Mouse (Mus musculus): Measurements from ENCODE around the gene Unc5a. TPM values are rescaled to one million over a fixed set of nuclear protein-coding genes. Genes with fewer than 3 reads are reported as not detected.

Gene Unc5a
- 7.2 and 7.5 TPM in 2 replicates for polyA plus RNA-seq (2015; fragmentation: Nextera tagmentation; extraction: Ambion mirVana)

DNA sequence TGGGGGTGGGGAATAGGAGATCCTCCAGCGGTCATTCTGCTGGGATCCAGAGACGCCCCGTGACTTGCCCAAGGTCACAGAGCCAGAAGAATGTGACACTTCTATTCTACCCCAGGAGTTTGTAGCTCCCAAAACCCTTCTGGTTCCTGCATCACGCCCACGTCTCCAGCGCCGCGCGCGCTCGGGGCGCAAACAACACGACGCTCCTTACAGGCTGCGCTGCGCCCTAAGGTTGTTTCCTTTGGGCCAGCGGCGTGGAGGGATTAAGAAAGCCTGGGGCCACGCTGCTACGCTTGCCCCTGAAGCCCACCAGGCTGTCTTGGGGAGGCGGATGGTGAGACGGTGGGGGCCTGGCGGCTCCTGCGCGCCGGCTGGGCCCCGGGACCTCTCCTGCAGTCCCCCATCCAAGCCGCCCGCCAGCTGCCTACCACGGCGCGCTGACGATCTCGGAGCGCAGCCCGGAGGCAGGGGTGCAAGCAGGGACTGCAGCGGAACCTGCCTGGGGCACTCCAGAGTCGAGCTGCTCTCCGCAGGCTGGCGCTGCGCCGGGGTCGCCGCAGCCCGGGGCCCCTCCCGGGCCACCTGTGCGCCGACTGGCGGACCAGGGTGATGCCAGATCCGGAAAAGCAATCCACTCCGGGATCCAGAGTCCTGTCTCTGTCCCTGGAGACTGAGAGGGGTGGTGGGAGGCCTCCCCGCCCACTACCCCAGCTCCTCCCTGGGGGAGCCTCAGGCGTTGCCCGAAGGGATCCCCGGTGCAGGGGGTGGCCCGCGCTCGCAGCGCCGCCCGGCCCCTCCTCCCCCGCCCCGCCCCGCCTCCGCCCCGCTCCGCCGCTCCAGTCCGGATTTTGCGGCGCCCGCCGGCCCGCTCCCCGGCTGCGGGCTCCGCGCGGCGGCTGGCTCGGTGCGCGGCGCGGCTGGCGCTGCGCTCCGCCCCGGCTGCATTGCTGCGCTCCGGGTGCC lies at the start of gene Unc5a:
TSS of gene Unc5a (plus strand) at position 881 of the 963 bp plus-strand sequence.
- peak within 1 kb of the TSS; percentile 87 for H3K27ac ChIP-seq
- no peaks in the 10 kb centered on the region for H3K9me3 ChIP-seq (replicated peaks)
- H3K36me3 ChIP-seq (ENCODE audit: poor library complexity, severe bottlenecking): no peaks in the 10 kb centered on the region
- peak within 1 kb of the TSS; percentile 70 for H3K4me3 ChIP-seq
- WGBS: under 1% methylated on average over 57 of the region's 91 CpGs
- peak; percentile 85 for ATAC-seq
- H3K27me3 ChIP-seq: peaks cover 78% of the 10 kb centered on the region
- H3K4me1 ChIP-seq: peaks cover 61% of the 10 kb centered on the region
- H3K9ac ChIP-seq: peak within 1 kb of the TSS; percentile 86
- H3K4me2 ChIP-seq: peak within 1 kb of the TSS; percentile 99

DNA sequence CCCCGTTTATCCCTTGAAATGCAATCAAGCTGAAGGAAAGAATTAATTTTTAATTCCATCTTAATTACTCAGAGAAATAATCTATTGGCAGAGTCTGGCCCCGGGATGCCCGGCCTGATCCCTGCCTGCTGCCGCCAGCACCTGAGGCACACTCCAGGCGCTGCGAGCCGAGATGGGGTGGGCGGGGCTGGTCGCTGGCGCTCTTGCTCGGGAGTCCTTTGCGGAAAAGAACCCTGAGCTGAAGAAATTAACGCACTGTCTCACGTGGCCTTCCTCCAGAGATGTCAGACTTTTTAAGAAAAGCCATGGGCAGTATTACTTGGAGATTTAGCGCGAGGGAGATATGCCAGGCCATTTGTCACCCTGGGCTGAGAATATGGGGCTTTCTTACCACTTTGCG lies 37.2 kb upstream of the Unc5a start:
- 0 out of 2 replicates have a peak, but pooled peaks have one; percentile 43 for ATAC-seq
- peaks cover 22% of the 10 kb centered on the region for H3K4me1 ChIP-seq
- H3K36me3 ChIP-seq (ENCODE audit: poor library complexity, severe bottlenecking): no peaks in the 10 kb centered on the region
- H3K4me3 ChIP-seq: peak overlapping the region; percentile 10; the same call in 1 of the 2 replicates
- H3K9ac ChIP-seq: 0 out of 2 replicates have a peak overlapping the region, but pooled peaks have one; percentile 37
- H3K9me3 ChIP-seq (replicated peaks): no peaks in the 10 kb centered on the region
- 2% methylated on average over 17 of the region's 17 CpGs for WGBS
- H3K27me3 ChIP-seq: peaks cover 25% of the 10 kb centered on the region
- no peak overlapping the region for H3K27ac ChIP-seq
- peak overlapping the region; percentile 46 for H3K4me2 ChIP-seq

DNA sequence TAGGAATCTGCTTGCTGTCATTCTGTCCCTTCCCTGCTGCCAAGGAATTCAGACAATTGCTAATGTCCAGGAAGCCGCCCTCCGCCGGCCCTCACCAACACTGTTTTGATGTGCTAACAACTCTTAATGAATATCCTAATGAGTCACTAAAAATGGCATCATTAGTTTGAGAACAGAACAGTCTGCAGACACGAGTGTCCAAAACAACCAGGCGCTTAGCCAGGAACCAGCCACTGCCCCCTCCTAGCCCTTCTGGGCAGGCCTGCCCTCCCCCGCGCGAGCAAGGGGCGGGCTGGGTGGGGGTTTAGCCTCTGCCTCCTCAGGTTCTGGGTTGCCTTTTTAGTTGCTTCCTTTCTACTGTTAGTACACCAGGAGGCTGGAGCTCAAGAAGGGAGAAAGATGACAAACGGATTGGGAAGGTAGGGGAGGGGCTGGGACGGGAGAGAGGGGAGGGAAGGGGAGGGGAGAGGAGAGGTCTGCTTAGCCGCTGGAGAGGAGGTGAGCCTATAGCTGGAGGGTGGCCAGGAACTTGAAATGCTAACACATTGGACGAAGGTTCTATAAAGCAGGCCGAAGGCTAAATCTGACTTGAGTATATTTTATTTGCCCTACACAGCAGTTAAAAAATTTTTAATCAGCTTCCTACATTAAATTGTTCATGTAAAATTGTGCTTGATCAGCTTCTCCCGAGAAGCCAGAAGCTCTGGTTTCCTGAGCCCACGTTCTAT lies 36.2 kb upstream of the Unc5a start:
- no peak overlapping the region; the same call in 1 of the 2 replicates for H3K9ac ChIP-seq
- no peak overlapping the region for H3K4me3 ChIP-seq
- H3K27ac ChIP-seq: no peak overlapping the region; the same call in 1 of the 2 replicates
- no peak for ATAC-seq
- H3K36me3 ChIP-seq (ENCODE audit: poor library complexity, severe bottlenecking): no peaks in the 10 kb centered on the region
- WGBS: 18% methylated on average over 16 of the region's 16 CpGs
- H3K9me3 ChIP-seq (replicated peaks): no peaks in the 10 kb centered on the region
- peaks cover 21% of the 10 kb centered on the region for H3K27me3 ChIP-seq
- H3K4me1 ChIP-seq: peaks cover 18% of the 10 kb centered on the region
- peak overlapping the region; percentile 30 for H3K4me2 ChIP-seq

DNA sequence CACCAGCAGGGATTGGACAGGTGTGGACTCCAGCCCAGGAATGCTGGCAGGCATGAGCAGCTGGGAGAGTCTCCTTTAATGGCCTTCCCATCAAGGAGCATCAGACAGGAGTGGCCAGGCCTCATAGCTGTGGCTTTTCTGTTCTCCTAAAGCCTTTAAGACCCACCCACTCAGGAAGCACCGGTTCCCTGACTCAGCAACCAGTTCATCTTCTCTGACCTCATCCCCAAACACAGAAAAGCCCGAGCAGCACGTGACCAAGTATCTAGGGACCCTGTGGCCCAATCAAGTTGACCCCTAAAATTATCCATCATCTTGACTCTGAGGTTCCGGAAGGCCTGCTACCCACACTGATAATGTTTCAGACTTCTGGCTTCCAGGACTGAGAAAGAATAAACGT lies 32.6 kb upstream of the Unc5a start:
- Histone ChIP-seq H3K9ac (no peak overlapping the region), H3K4me3 (no peak overlapping the region), H3K9me3 (replicated peaks) (no peaks in the 10 kb centered on the region), H3K4me1 (peaks cover 17% of the 10 kb centered on the region), H3K36me3 (ENCODE audit: poor library complexity, severe bottlenecking) (no peaks in the 10 kb centered on the region), H3K4me2 (no peak overlapping the region), H3K27me3 (peaks cover 14% of the 10 kb centered on the region), H3K27ac (no peak overlapping the region)
- 76% methylated on average over 5 of the region's 5 CpGs for WGBS
- ATAC-seq: no peak

DNA sequence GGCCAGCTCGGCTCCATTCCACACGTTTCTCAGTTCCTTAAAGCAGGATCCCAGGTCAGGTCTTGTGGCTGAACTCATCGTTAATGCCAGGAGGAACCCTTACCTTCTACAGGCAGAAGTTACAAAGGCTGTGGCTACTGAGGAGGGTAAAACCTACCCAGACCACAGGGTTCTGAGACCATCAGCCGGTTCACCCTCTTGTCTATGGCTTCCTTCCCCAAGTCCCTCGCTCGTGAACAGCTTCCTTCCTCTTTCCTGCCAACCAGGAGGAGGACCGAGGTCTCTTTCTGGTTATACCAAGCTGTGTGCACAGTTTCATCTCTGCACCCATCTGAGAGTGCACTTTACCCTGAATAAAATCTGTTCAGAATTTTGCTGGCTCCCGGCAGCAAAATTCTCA lies 30.3 kb upstream of the Unc5a start:
- WGBS: 80% methylated on average over 8 of the region's 8 CpGs
- no peaks in the 10 kb centered on the region for H3K9me3 ChIP-seq (replicated peaks)
- H3K4me2 ChIP-seq: no peak overlapping the region
- 0 out of 2 replicates have a peak, but pooled peaks cover 2% of the 10 kb centered on the region for H3K27me3 ChIP-seq
- H3K9ac ChIP-seq: no peak overlapping the region
- no peak overlapping the region for H3K4me3 ChIP-seq
- no peak for ATAC-seq
- no peak overlapping the region for H3K27ac ChIP-seq
- no peaks in the 10 kb centered on the region for H3K36me3 ChIP-seq (ENCODE audit: poor library complexity, severe bottlenecking)
- no peaks in the 10 kb centered on the region for H3K4me1 ChIP-seq

DNA sequence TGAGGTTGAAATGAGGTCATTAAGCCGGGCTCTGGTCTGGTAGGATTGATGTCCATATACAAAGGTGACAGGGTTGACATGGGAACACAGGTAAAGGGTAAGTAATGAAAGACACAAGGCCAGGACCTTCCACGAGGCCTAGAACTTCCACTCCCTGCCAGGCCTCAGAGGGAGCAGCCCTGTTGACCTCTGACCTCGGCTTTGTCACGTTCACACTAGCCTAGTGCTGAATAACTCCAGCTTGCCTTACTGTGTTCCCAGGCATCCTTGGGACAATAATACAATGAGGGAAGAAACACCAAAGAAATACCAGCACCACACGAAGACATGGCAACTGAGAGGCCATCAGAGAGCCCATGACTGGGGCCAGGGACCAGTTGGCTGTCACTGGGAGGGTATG lies 29.5 kb upstream of the Unc5a start:
- H3K36me3 ChIP-seq (ENCODE audit: poor library complexity, severe bottlenecking): no peaks in the 10 kb centered on the region
- 21% methylated on average over 5 of the region's 5 CpGs for WGBS
- no peak for ATAC-seq
- no peaks in the 10 kb centered on the region for H3K9me3 ChIP-seq (replicated peaks)
- H3K4me1 ChIP-seq: no peaks in the 10 kb centered on the region
- no peak overlapping the region for H3K9ac ChIP-seq
- no peaks in the 10 kb centered on the region for H3K27me3 ChIP-seq
- no peak overlapping the region for H3K27ac ChIP-seq
- H3K4me3 ChIP-seq: no peak overlapping the region
- H3K4me2 ChIP-seq: no peak overlapping the region

DNA sequence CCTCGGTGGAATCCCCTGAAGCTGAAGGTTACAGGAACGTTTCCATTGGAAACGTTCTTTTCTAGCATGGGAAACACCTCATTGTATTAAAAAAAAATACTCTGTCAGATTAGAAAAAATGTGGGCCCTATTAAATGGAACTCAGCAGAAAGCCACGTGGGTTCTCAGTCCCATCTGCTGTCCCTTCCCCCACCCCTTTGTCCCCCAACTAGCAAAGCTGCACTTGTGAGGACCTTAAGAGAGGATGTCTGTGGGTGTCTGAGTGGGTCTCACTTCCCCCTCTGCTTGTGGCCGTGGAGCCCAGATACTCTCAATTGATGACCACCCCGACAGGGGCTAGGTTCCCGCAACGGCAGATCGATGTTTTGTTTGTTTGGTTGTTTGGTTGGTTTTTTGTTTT lies 27.5 kb upstream of the Unc5a start:
- Histone ChIP-seq H3K36me3 (ENCODE audit: poor library complexity, severe bottlenecking) (no peaks in the 10 kb centered on the region), H3K4me2 (no peak overlapping the region), H3K4me3 (no peak overlapping the region), H3K9me3 (replicated peaks) (no peaks in the 10 kb centered on the region), H3K4me1 (no peaks in the 10 kb centered on the region), H3K27me3 (no peaks in the 10 kb centered on the region), H3K27ac (no peak overlapping the region), H3K9ac (no peak overlapping the region)
- WGBS: 73% methylated on average over 9 of the region's 9 CpGs
- ATAC-seq: no peak

DNA sequence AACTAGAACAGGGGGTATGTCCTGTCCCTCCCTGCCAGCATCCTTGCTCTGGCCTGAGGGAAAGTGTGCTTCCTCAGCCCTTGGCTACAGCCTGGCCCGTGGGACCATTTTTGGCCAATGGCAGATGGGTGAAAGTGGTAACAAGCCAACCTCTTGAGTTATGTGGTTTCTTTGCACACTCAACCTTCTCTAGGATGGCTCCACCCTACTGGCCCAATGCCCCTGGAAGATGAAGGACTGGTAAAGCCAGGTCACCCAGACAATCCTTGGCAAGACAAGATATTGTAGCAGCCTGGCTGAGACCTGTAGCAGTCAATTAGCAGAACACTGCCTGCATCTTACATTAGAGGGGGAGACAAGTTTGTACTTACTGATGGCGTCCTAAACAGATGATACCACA lies 25.5 kb upstream of the Unc5a start:
- Histone ChIP-seq H3K4me1 (no peaks in the 10 kb centered on the region), H3K27me3 (no peaks in the 10 kb centered on the region), H3K4me2 (no peak overlapping the region), H3K36me3 (ENCODE audit: poor library complexity, severe bottlenecking) (no peaks in the 10 kb centered on the region), H3K27ac (no peak overlapping the region), H3K9me3 (replicated peaks) (no peaks in the 10 kb centered on the region), H3K9ac (no peak overlapping the region), H3K4me3 (no peak overlapping the region)
- WGBS: 90% methylated on average over 2 of the region's 2 CpGs
- no peak for ATAC-seq

DNA sequence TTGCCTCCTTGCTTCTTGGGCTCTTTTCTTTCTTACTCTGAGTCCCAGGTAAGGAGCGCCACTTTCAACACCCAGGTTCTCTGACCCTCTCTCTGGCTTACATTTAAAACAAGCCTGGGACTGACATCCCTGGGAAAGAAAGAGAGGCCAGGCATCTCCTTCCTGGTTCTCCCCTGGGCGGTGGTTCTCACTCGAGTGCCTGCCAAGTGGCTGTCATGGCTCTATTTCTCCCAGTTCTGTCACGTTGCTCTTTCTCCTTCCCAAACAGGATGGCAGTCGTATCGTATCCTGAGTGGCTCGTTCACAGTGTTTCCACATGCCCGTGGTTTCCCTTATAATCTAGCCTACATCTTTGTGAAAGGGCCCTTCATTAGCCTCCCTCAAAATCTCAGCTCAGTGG lies 23.7 kb upstream of the Unc5a start:
- Histone ChIP-seq H3K36me3 (ENCODE audit: poor library complexity, severe bottlenecking) (no peaks in the 10 kb centered on the region), H3K27ac (no peak overlapping the region), H3K9me3 (replicated peaks) (no peaks in the 10 kb centered on the region), H3K4me2 (no peak overlapping the region), H3K4me1 (peaks cover 9% of the 10 kb centered on the region), H3K4me3 (no peak overlapping the region), H3K9ac (no peak overlapping the region), H3K27me3 (no peaks in the 10 kb centered on the region)
- ATAC-seq: no peak
- 68% methylated on average over 8 of the region's 8 CpGs for WGBS

DNA sequence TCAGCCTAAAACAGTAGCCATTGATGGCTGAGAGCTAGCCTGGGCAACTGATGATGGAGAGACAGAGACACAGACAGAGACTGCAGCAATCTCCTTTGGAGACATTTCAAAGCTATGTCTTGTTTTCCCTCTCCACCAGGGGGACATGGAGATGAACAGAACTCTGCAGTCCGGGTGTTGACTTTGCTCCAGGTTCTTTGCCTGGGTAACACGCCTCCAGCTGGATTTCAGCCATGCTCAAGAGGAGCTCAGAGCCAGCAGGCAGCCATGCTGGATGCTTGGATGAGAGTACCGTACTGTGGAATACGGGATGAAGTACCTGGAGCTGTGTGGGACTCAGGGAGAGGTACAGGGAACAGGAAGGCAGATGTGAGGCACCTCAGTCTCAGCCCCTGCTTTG lies 22.6 kb upstream of the Unc5a start:
- no peak overlapping the region for H3K9ac ChIP-seq
- no peaks in the 10 kb centered on the region for H3K36me3 ChIP-seq (ENCODE audit: poor library complexity, severe bottlenecking)
- H3K9me3 ChIP-seq (replicated peaks): no peaks in the 10 kb centered on the region
- no peaks in the 10 kb centered on the region for H3K27me3 ChIP-seq
- ATAC-seq: no peak
- WGBS: 59% methylated on average over 4 of the region's 4 CpGs
- H3K27ac ChIP-seq: no peak overlapping the region
- no peak overlapping the region for H3K4me3 ChIP-seq
- peaks cover 9% of the 10 kb centered on the region for H3K4me1 ChIP-seq
- H3K4me2 ChIP-seq: no peak overlapping the region

DNA sequence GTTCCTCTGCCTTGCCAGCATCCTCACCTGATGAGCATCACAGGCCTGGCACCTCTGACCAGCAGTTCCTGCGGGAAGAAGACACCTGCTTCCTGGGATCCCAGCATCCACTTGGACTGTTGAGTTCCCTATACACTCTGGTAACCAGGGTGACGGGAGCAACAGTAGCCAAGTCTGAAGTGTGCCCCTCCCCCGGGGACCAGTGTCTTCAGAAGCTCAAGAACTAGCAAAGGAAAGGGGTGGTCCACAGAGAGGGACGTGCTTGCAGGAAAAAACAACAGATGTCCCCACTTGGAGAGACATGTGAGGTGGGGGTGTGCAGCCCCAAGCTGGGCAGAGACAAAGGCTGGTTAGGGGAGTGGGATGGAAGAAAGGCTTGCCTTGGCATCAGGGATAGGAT lies 19.1 kb upstream of the Unc5a start:
- H3K27me3 ChIP-seq: no peaks in the 10 kb centered on the region
- H3K4me3 ChIP-seq: no peak overlapping the region
- H3K27ac ChIP-seq: no peak overlapping the region
- no peak overlapping the region for H3K9ac ChIP-seq
- no peaks in the 10 kb centered on the region for H3K36me3 ChIP-seq (ENCODE audit: poor library complexity, severe bottlenecking)
- ATAC-seq: peak; percentile 50; the same call in 1 of the 2 replicates
- H3K4me1 ChIP-seq: peaks cover 39% of the 10 kb centered on the region
- H3K4me2 ChIP-seq: no peak overlapping the region
- no peaks in the 10 kb centered on the region for H3K9me3 ChIP-seq (replicated peaks)
- 40% methylated on average over 4 of the region's 4 CpGs for WGBS

DNA sequence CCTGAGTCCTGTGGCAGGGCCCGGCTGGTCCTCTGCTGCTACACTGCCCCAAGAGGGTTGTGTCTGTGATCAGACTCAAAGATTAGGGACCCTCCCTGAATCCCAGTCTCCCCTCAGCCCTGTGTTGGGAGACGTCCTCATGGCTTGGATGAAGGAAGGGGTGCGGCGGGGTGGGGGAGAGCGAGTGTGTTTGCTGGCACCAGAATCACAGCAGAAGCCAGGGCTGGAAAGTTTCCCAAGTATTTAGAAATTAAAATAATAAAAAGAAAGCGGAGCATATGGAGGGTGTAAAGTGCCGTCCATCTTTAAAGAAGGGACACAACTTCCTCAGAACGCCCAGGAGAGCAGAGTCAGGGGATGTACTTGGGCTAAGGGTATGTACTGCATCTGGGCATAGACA lies 14.3 kb upstream of the Unc5a start:
- Histone ChIP-seq H3K4me3 (no peak overlapping the region), H3K27me3 (no peaks in the 10 kb centered on the region), H3K27ac (no peak overlapping the region; the same call in 1 of the 2 replicates), H3K9me3 (replicated peaks) (no peaks in the 10 kb centered on the region), H3K9ac (no peak overlapping the region), H3K4me1 (peaks cover 56% of the 10 kb centered on the region), H3K36me3 (ENCODE audit: poor library complexity, severe bottlenecking) (no peaks in the 10 kb centered on the region), H3K4me2 (no peak overlapping the region)
- ATAC-seq: no peak; the same call in 1 of the 2 replicates
- WGBS: 72% methylated on average over 8 of the region's 8 CpGs

All from forebrain, embryonic 13.5 days (tissue).